Comparison of ENCODE assay signal across 31 mouse cellular contexts in the genomic region with DNA sequence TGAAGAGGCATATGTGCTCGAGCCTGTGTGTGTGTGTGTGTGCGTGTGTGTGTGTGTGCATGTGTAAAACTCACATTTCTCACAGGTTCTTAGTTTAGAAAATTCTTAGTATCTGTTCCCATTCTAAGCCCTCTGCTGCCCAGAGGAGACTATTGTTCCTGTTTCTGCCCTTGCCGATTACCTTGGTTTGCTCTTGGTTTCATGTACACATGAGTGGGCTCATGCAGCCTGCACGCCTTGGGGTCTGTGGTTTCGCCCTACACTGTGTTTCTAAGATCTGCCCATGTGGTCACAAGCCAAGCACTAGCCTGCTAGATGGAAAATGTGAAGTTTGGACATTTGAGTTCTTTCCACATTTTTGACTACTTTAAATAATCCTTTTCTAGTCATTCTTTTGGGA. TPM values are rescaled to one million over a fixed set of nuclear protein-coding genes. Genes with fewer than 3 reads are reported as not detected.
"Had no signal": no experiment of that assay in that cellular context is flagged by ENCODE, and none has a peak within 500 bp of the region (broad histone marks: within the 10 kb centered on the region; RNA-seq: fewer than 3 reads in every experiment).

No protein-coding gene starts in this region.

- H3K4me1 ChIP-seq: limb, embryonic 13.5 days; liver, embryonic 13.5 days; midbrain, embryonic 13.5 days had no signal

- H3K9ac ChIP-seq: limb, embryonic 13.5 days; liver, embryonic 13.5 days; lung, embryonic 14.5 days; midbrain, embryonic 13.5 days had no signal

- H3K9me3 ChIP-seq: limb, embryonic 10.5 days; limb, embryonic 13.5 days; liver, embryonic 13.5 days; midbrain, embryonic 13.5 days had no signal

- H3K27me3 ChIP-seq: limb, embryonic 13.5 days; liver, embryonic 13.5 days; midbrain, embryonic 13.5 days had no signal

- ATAC-seq: midbrain, embryonic 13.5 days had no signal

- H3K4me3 ChIP-seq: layer of hippocampus, adult 2 months; limb, embryonic 10.5 days; limb, embryonic 13.5 days; liver, embryonic 13.5 days; midbrain, embryonic 13.5 days had no signal

- H3K36me3 ChIP-seq: limb, embryonic 10.5 days; limb, embryonic 13.5 days; liver, embryonic 13.5 days; midbrain, embryonic 13.5 days had no signal

- H3K27ac ChIP-seq: kidney, postnatal 0 days; layer of hippocampus, adult 2 months; limb, embryonic 10.5 days; limb, embryonic 13.5 days; liver, embryonic 13.5 days; midbrain, embryonic 13.5 days; stomach, postnatal 0 days had no signal

- DNase-seq: kidney, adult 2 months; kidney, postnatal 25 days; layer of hippocampus, adult 9-11 months; liver, embryonic 13.5 days; lung, embryonic 14.5 days; lung, postnatal 10 days; lung, postnatal 36 days; right cerebral cortex, adult 18-20 months; right cerebral cortex, postnatal 14 days; right cerebral cortex, postnatal 4 days; spleen, adult 18-20 months; thymus, adult 2 months; thymus, postnatal 14 days; thymus, postnatal 4 days had no signal

- H3K4me2 ChIP-seq: limb, embryonic 13.5 days; liver, embryonic 13.5 days; lung, embryonic 14.5 days; midbrain, embryonic 13.5 days had no signal

RNA-seq across cellular contexts. Expression of gene Tnfsf15, which starts 33.0 kb away (rescaled TPM):
- total RNA-seq: layer of hippocampus, adult 2 months; layer of hippocampus, postnatal 25 days; midbrain, postnatal 0 days had no signal
- polyA plus RNA-seq: limb, embryonic 10.5 days; liver, adult 2 months; midbrain, embryonic 13.5 days; midbrain, postnatal 0 days; neural tube, embryonic 11.5 days; neural tube, embryonic 14.5 days had no signal

RNA-seq across cellular contexts. Expression of gene Gm11214, which starts 48.7 kb away (rescaled TPM):
- total RNA-seq: layer of hippocampus, adult 2 months; layer of hippocampus, postnatal 25 days; left cerebral cortex, adult 18-20 months; left cerebral cortex, postnatal 25 days; liver, adult 2 months; midbrain, postnatal 0 days had no signal
- polyA plus RNA-seq: kidney, adult 2 months; kidney, embryonic 14.5 days; kidney, postnatal 0 days; large intestine, adult 2 months; limb, embryonic 10.5 days; limb, embryonic 13.5 days; liver, adult 2 months; liver, embryonic 13.5 days; liver, embryonic 16.5 days; lung, embryonic 14.5 days; midbrain, embryonic 13.5 days; midbrain, postnatal 0 days; neural tube, embryonic 11.5 days; neural tube, embryonic 14.5 days; stomach, embryonic 14.5 days; stomach, postnatal 0 days; thymus, adult 2 months had no signal
